Mouse (Mus musculus) megakaryocyte, embryonic 14.5 days (primary cell): Measurements from ENCODE around the gene Cyp39a1.

Experiments
- FLI1 ChIP-seq: IDR thresholded peaks from 2 replicates; pipeline ENCODE4 v1.6.1; 2012; ENCODE audit warnings: low read length, inconsistent platforms, mixed read lengths
- GATA1 ChIP-seq: IDR thresholded peaks from 3 replicates; pipeline ENCODE4 v1.6.1; 2012; ENCODE audit warnings: mixed read lengths, low read length, inconsistent platforms, borderline replicate concordance

DNA sequence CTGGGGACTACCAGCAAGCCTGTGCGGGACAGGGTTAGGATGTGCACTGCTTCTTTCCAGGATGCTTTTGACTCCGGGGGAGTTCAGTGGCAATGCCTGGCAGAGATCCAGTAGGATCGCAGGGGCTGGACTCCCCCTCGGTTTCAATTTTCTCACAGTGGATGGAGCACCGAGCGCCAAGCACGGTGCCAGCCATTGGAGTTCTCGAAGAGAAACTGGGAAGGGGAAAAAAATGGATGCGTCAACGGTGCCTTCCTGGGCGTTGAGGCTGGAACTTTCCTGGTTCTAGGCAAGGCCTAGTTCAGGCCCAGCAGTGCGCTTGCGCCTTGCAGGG, 36.8 kb upstream of the Cyp39a1 start:
- TF ChIP-seq GATA1 (no peak), FLI1 (no peak)
